Mouse (Mus musculus): Measurements from ENCODE around the gene Olfr703.

Olfr703 gene

GRCm38 (mm10) chr7:106843060-106843459 is at the start of gene Olfr703:
Gene Olfr703, plus strand, starts transcription at chr7:106843360.
- no peak for DNase-seq (ENCODE audit: low spot score in 2 of 2)

- no peak for DNase-seq (ENCODE audit: low spot score in 2 of 2)
Observed at GRCm38 (mm10) chr7:106808734-106809133, 34.4 kb upstream of the Olfr703 start, which contains the start of gene Olfr700. Gene Olfr700, minus strand, starts transcription at chr7:106808834.

- DNase-seq (ENCODE audit: low spot score in 2 of 2) = no peak
Observed at GRCm38 (mm10) chr7:106813829-106814228, 29.3 kb upstream of the Olfr703 start, which contains the start of gene Olfr701. Gene Olfr701, plus strand, starts transcription at chr7:106814129.

- DNase-seq (ENCODE audit: low spot score in 2 of 2) = peak in 1 of 2 experiments; percentile 24
Observed at GRCm38 (mm10) chr7:106815775-106816174, 27.4 kb upstream of the Olfr703 start.

GRCm38 (mm10) chr7:106818414-106818813 is 24.7 kb upstream of the Olfr703 start:
- no peak for DNase-seq (ENCODE audit: low spot score in 2 of 2)

GRCm38 (mm10) chr7:106833793-106834192 is 9.4 kb upstream of the Olfr703 start, which contains the start of gene Olfr702:
Gene Olfr702, minus strand, starts transcription at chr7:106833893.
- DNase-seq (ENCODE audit: low spot score in 2 of 2) = no peak

- DNase-seq (ENCODE audit: low spot score in 2 of 2) = no peak
Observed at GRCm38 (mm10) chr7:106862885-106863284, 19.7 kb downstream of the Olfr703 start, which contains the start of gene Olfr704. Gene Olfr704, plus strand, starts transcription at chr7:106863185.

- no peak for DNase-seq (ENCODE audit: low spot score in 2 of 2)
Observed at GRCm38 (mm10) chr7:106876791-106877190, 33.6 kb downstream of the Olfr703 start, which contains the start of gene Olfr705. Gene Olfr705, minus strand, starts transcription at chr7:106876891.

GRCm38 (mm10) chr7:106888062-106888461 is 44.9 kb downstream of the Olfr703 start, which contains the start of gene Olfr706:
Gene Olfr706, minus strand, starts transcription at chr7:106888162.
- no peak for DNase-seq (ENCODE audit: low spot score in 2 of 2)

Data from thymus, postnatal 10 days (tissue).